Mouse (Mus musculus) kidney, embryonic 15.5 days (tissue): ENCODE measurements around the gene Mrpl24. TPM values are rescaled to one million over a fixed set of nuclear protein-coding genes. Genes with fewer than 3 reads are reported as not detected.

ENCODE experiments used
- ATAC-seq: fragments of 200-750 bp; cut with Nextera tagmentation; replicated peaks from 2 replicates; pipeline ENCODE4 v1.8.0; 2017; ENCODE audit warnings: moderate TSS enrichment; ENCODE audit not compliant: low FRiP score
- H3K27ac ChIP-seq: fragments of 300-500 bp; sonication (generic); 2 replicates; pipeline ENCODE4 v1.5.1; 2015; ENCODE audit warnings: mild to moderate bottlenecking, inconsistent platforms
- H3K27me3 ChIP-seq: fragments of 300-500 bp; sonication (generic); 2 replicates; pipeline ENCODE4 v1.6.1; 2015; ENCODE audit warnings: inconsistent platforms
- H3K36me3 ChIP-seq: fragments of 300-500 bp; sonication (generic); 2 replicates; pipeline ENCODE4 v1.6.1; 2015; ENCODE audit warnings: inconsistent platforms
- H3K4me1 ChIP-seq: fragments of 300-500 bp; sonication (generic); 2 replicates; pipeline ENCODE4 v1.6.1; 2015; ENCODE audit warnings: inconsistent platforms
- H3K4me2 ChIP-seq: fragments of 300-500 bp; sonication (generic); 2 replicates; pipeline ENCODE4 v1.6.1; 2015; ENCODE audit warnings: moderate library complexity, mild to moderate bottlenecking, inconsistent platforms
- H3K4me3 ChIP-seq: fragments of 300-500 bp; sonication (generic); replicated peaks from 2 replicates; pipeline ENCODE4 v1.5.1; 2015; ENCODE audit warnings: mild to moderate bottlenecking, inconsistent platforms
- H3K9ac ChIP-seq: fragments of 300-500 bp; sonication (generic); 2 replicates; pipeline ENCODE4 v1.6.1; 2015; ENCODE audit warnings: mild to moderate bottlenecking, inconsistent platforms
- H3K9me3 ChIP-seq: fragments of 300-500 bp; sonication (generic); replicated peaks from 2 replicates; pipeline ENCODE4 v1.6.1; 2016; ENCODE audit warnings: inconsistent platforms
- WGBS: fragments of 180-500 bp; shearing (Covaris S2); methylation state at CpG from one replicate; pipeline ENCODE4 v1.1.7; 2015; ENCODE audit warnings: mixed read lengths; 5-methylcytosine and 5-hydroxymethylcytosine counted together
- polyA plus RNA-seq: library from polyadenylated mRNA; unstranded; fragments of >200 nt; fragmentation: Nextera tagmentation; extraction: Ambion mirVana; gene quantifications from 2 replicates; pipeline ENCODE4 v1.2.1, GENCODE M21; 2015

The Mrpl24 gene
- polyA plus RNA-seq, 1 experiment from 2014 or later: 85.4 TPM

- H3K4me1 ChIP-seq: peaks cover 29% of the 10 kb centered on the region
- no peak overlapping the region for H3K9ac ChIP-seq
- peaks cover 54% of the 10 kb centered on the region for H3K36me3 ChIP-seq
- no peak overlapping the region for H3K4me3 ChIP-seq
- no peaks in the 10 kb centered on the region for H3K27me3 ChIP-seq
- H3K9me3 ChIP-seq: no peaks in the 10 kb centered on the region
- no peak for ATAC-seq
- H3K4me2 ChIP-seq: no peak overlapping the region
- 81% methylated on average over 7 of the region's 7 CpGs for WGBS
- no peak overlapping the region for H3K27ac ChIP-seq
Measured at GRCm38 (mm10) chr3:87913491-87913890, 5.8 kb upstream of the Mrpl24 start.

GRCm38 (mm10) chr3:87913891-87914290 lies 5.4 kb upstream of the Mrpl24 start:
- Histone ChIP-seq H3K27me3 (no peaks in the 10 kb centered on the region), H3K4me3 (no peak overlapping the region), H3K9ac (no peak overlapping the region), H3K36me3 (peaks cover 54% of the 10 kb centered on the region), H3K9me3 (no peaks in the 10 kb centered on the region), H3K4me1 (peaks cover 25% of the 10 kb centered on the region), H3K27ac (no peak overlapping the region), H3K4me2 (no peak overlapping the region)
- 94% methylated on average over 10 of the region's 10 CpGs for WGBS
- ATAC-seq: no peak

GRCm38 (mm10) chr3:87916990-87917389 lies 2.3 kb upstream of the Mrpl24 start:
- Histone ChIP-seq H3K9me3 (no peaks in the 10 kb centered on the region), H3K4me3 (no peak overlapping the region), H3K4me2 (no peak overlapping the region), H3K27me3 (no peaks in the 10 kb centered on the region), H3K27ac (no peak overlapping the region), H3K9ac (no peak overlapping the region), H3K36me3 (peaks cover 59% of the 10 kb centered on the region), H3K4me1 (peaks cover 9% of the 10 kb centered on the region)
- ATAC-seq: no peak
- WGBS: 82% methylated on average over 1 of the region's 1 CpGs

- H3K4me3 ChIP-seq: 0 out of 2 replicates have a peak overlapping the region, but pooled peaks have one; percentile 66
- no peak for ATAC-seq
- H3K36me3 ChIP-seq: peaks cover 64% of the 10 kb centered on the region
- H3K4me1 ChIP-seq: peaks cover 9% of the 10 kb centered on the region
- no peaks in the 10 kb centered on the region for H3K9me3 ChIP-seq
- H3K4me2 ChIP-seq: peak overlapping the region; percentile 67; the same call in 1 of the 2 replicates
- no peak overlapping the region for H3K9ac ChIP-seq
- H3K27ac ChIP-seq: peak overlapping the region; percentile 92; the same call in 1 of the 2 replicates
- no peaks in the 10 kb centered on the region for H3K27me3 ChIP-seq
- WGBS: 94% methylated on average over 1 of the region's 1 CpGs
Measured at GRCm38 (mm10) chr3:87918551-87918950, 755 bp upstream of the Mrpl24 start.

GRCm38 (mm10) chr3:87920270-87920943 lies 1.1 kb downstream of the Mrpl24 start:
- H3K9ac ChIP-seq: peak overlapping the region; percentile 75
- peaks cover 64% of the 10 kb centered on the region for H3K36me3 ChIP-seq
- 66% methylated on average over 9 of the region's 9 CpGs for WGBS
- no peaks in the 10 kb centered on the region for H3K9me3 ChIP-seq
- H3K27ac ChIP-seq: no peak overlapping the region; the same call in 1 of the 2 replicates
- peak overlapping the region; percentile 67 for H3K4me2 ChIP-seq
- H3K4me1 ChIP-seq: peaks cover 9% of the 10 kb centered on the region
- peak overlapping the region; percentile 66 for H3K4me3 ChIP-seq
- H3K27me3 ChIP-seq: no peaks in the 10 kb centered on the region
- no peak for ATAC-seq

- WGBS: 84% methylated on average over 7 of the region's 7 CpGs
- H3K36me3 ChIP-seq: peaks cover 64% of the 10 kb centered on the region
- peaks cover 18% of the 10 kb centered on the region for H3K4me1 ChIP-seq
- H3K4me3 ChIP-seq: no peak overlapping the region
- no peak overlapping the region for H3K27ac ChIP-seq
- H3K27me3 ChIP-seq: no peaks in the 10 kb centered on the region
- H3K4me2 ChIP-seq: no peak overlapping the region
- no peak overlapping the region for H3K9ac ChIP-seq
- ATAC-seq: no peak
- H3K9me3 ChIP-seq: no peaks in the 10 kb centered on the region
Measured at GRCm38 (mm10) chr3:87924996-87925395, 5.7 kb downstream of the Mrpl24 start.

GRCm38 (mm10) chr3:87927452-87927851 lies 8.1 kb downstream of the Mrpl24 start:
- Histone ChIP-seq H3K36me3 (peaks cover 66% of the 10 kb centered on the region), H3K27me3 (no peaks in the 10 kb centered on the region), H3K27ac (no peak overlapping the region), H3K9me3 (no peaks in the 10 kb centered on the region), H3K9ac (no peak overlapping the region), H3K4me1 (peaks cover 28% of the 10 kb centered on the region), H3K4me2 (no peak overlapping the region), H3K4me3 (no peak overlapping the region)
- ATAC-seq: no peak
- WGBS: 90% methylated on average over 5 of the region's 5 CpGs

- peaks cover 64% of the 10 kb centered on the region for H3K36me3 ChIP-seq
- peaks cover 41% of the 10 kb centered on the region for H3K4me1 ChIP-seq
Measured at GRCm38 (mm10) chr3:87929341-87930077, 10.2 kb downstream of the Mrpl24 start.

GRCm38 (mm10) chr3:87930078-87930795 lies 10.9 kb downstream of the Mrpl24 start, which contains the start of the genes Isg20l2 and Rrnad1:
Gene Isg20l2 (plus strand): TSS chr3:87930314.
Gene Rrnad1 (minus strand): TSS chr3:87930717.
- peaks cover 64% of the 10 kb centered on the region for H3K36me3 ChIP-seq
- H3K4me2 ChIP-seq: peak within 1 kb of the TSS; percentile 75
- peaks cover 41% of the 10 kb centered on the region for H3K4me1 ChIP-seq
- H3K27ac ChIP-seq: peak within 1 kb of the TSS; percentile 95
- H3K27me3 ChIP-seq: no peaks in the 10 kb centered on the region
- peak within 1 kb of the TSS; percentile 71 for H3K4me3 ChIP-seq
- H3K9me3 ChIP-seq: no peaks in the 10 kb centered on the region
- peak within 1 kb of the TSS; percentile 80 for H3K9ac ChIP-seq
- WGBS: under 1% methylated on average over 67 of the region's 78 CpGs
- peak; percentile 97 for ATAC-seq

More at GRCm38 (mm10) chr3:87929341-87930077, 10.2 kb downstream of the Mrpl24 start:
- Histone ChIP-seq H3K9ac (peak overlapping the region; percentile 80), H3K27ac (peak overlapping the region; percentile 95), H3K4me2 (peak overlapping the region; percentile 75), H3K27me3 (no peaks in the 10 kb centered on the region), H3K4me3 (peak overlapping the region; percentile 71), H3K9me3 (no peaks in the 10 kb centered on the region)
- peak; percentile 56 for ATAC-seq
- WGBS: 4% methylated on average over 26 of the region's 26 CpGs

GRCm38 (mm10) chr3:87934026-87934425 lies 14.7 kb downstream of the Mrpl24 start:
- 83% methylated on average over 5 of the region's 5 CpGs for WGBS
- Histone ChIP-seq H3K27me3 (no peaks in the 10 kb centered on the region), H3K9ac (no peak overlapping the region), H3K4me1 (peaks cover 45% of the 10 kb centered on the region), H3K9me3 (no peaks in the 10 kb centered on the region), H3K4me2 (no peak overlapping the region), H3K4me3 (no peak overlapping the region), H3K36me3 (peaks cover 74% of the 10 kb centered on the region), H3K27ac (no peak overlapping the region)
- ATAC-seq: no peak

- no peaks in the 10 kb centered on the region for H3K27me3 ChIP-seq
- no peaks in the 10 kb centered on the region for H3K9me3 ChIP-seq
- no peak overlapping the region for H3K27ac ChIP-seq
- 66% methylated on average over 4 of the region's 4 CpGs for WGBS
- ATAC-seq: no peak
- H3K4me3 ChIP-seq: no peak overlapping the region
- no peak overlapping the region for H3K9ac ChIP-seq
- peaks cover 79% of the 10 kb centered on the region for H3K36me3 ChIP-seq
- peaks cover 40% of the 10 kb centered on the region for H3K4me1 ChIP-seq
- H3K4me2 ChIP-seq: no peak overlapping the region
Measured at GRCm38 (mm10) chr3:87934501-87934900, 15.2 kb downstream of the Mrpl24 start.
